Mouse (Mus musculus) stomach, postnatal 0 days (tissue): Measurements from ENCODE around the gene Dnmt3a.

ENCODE experiments used
- CTCF ChIP-seq: IDR thresholded peaks from 2 replicates; pipeline ENCODE4 v1.5.1; 2016; ENCODE audit warnings: antibody characterized with exemption, low read depth, mild to moderate bottlenecking, moderate library complexity
- EP300 ChIP-seq: optimal IDR thresholded peaks from 2 replicates; pipeline ENCODE3; 2016; ENCODE audit warnings: antibody characterized with exemption

DNA sequence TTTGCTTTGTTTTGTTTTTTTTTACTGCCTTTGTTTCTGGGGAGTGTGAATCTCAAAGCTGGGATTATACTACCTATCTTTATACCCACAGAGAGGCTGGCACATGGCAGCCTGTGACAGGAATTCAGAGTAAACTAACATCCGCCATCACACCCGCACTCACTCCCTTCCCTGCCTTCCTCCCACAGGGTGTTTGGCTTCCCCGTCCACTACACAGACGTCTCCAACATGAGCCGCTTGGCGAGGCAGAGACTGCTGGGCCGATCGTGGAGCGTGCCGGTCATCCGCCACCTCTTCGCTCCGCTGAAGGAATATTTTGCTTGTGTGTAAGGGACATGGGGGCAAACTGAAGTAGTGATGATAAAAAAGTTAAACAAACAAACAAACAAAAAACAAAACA, 101.6 kb downstream of the Dnmt3a start:
- TF ChIP-seq CTCF = no peak
- TF ChIP-seq EP300 = no peak
